Mouse (Mus musculus): ENCODE data around the gene Gtf3c5. TPM values are rescaled to one million over a fixed set of nuclear protein-coding genes. Genes with fewer than 3 reads are reported as not detected.

Gtf3c5 gene
- polyA plus RNA-seq, 1 experiment from 2014 or later, result 49.2 TPM

GRCm38 (mm10) chr2:28536166-28536565, 47.4 kb downstream of the Gtf3c5 start:
- Histone ChIP-seq H3K4me2 (0 out of 2 replicates have a peak overlapping the region, but pooled peaks have one; percentile 79), H3K4me3 (no peak overlapping the region), H3K9me3 (no peaks in the 10 kb centered on the region), H3K36me3 (replicated peaks) (no peaks in the 10 kb centered on the region), H3K4me1 (peaks cover 94% of the 10 kb centered on the region), H3K27ac (peak overlapping the region; percentile 79), H3K9ac (no peak overlapping the region), H3K27me3 (replicated peaks) (no peaks in the 10 kb centered on the region)
- ATAC-seq (replicated peaks), result no peak
- 83% methylated on average over 4 of the region's 4 CpGs for WGBS

- no peaks in the 10 kb centered on the region for H3K9me3 ChIP-seq
- ATAC-seq (replicated peaks), result no peak
- peak overlapping the region; percentile 79 for H3K4me2 ChIP-seq
- no peaks in the 10 kb centered on the region for H3K36me3 ChIP-seq (replicated peaks)
- H3K27ac ChIP-seq, result peak overlapping the region; percentile 79
- H3K4me3 ChIP-seq, result no peak overlapping the region
- H3K27me3 ChIP-seq (replicated peaks), result no peaks in the 10 kb centered on the region
- H3K4me1 ChIP-seq, result peaks cover 98% of the 10 kb centered on the region
- WGBS, result 39% methylated on average over 7 of the region's 7 CpGs
- no peak overlapping the region for H3K9ac ChIP-seq
These were observed 47.9 kb downstream of the Gtf3c5 start for GRCm38 (mm10) chr2:28535650-28536049.

- Histone ChIP-seq H3K27ac (peak overlapping the region; percentile 79), H3K27me3 (replicated peaks) (no peaks in the 10 kb centered on the region), H3K9me3 (no peaks in the 10 kb centered on the region), H3K4me3 (no peak overlapping the region), H3K36me3 (replicated peaks) (no peaks in the 10 kb centered on the region), H3K4me1 (peaks cover 98% of the 10 kb centered on the region), H3K9ac (no peak overlapping the region), H3K4me2 (peak overlapping the region; percentile 79)
- 29% methylated on average over 4 of the region's 4 CpGs for WGBS
- ATAC-seq (replicated peaks), result no peak
These were observed 48.3 kb downstream of the Gtf3c5 start for GRCm38 (mm10) chr2:28535263-28535540.

- H3K4me1 ChIP-seq, result peaks cover 98% of the 10 kb centered on the region
- H3K9ac ChIP-seq, result peak overlapping the region; percentile 54
- no peaks in the 10 kb centered on the region for H3K9me3 ChIP-seq
- H3K4me2 ChIP-seq, result peak overlapping the region; percentile 79
- ATAC-seq (replicated peaks), result no peak
- H3K4me3 ChIP-seq, result peak overlapping the region; percentile 49
- peak overlapping the region; percentile 79 for H3K27ac ChIP-seq
- H3K27me3 ChIP-seq (replicated peaks), result no peaks in the 10 kb centered on the region
- no peaks in the 10 kb centered on the region for H3K36me3 ChIP-seq (replicated peaks)
- WGBS, result 20% methylated on average over 11 of the region's 11 CpGs
These were observed 48.9 kb downstream of the Gtf3c5 start for GRCm38 (mm10) chr2:28534436-28535262.

GRCm38 (mm10) chr2:28533901-28534435, 49.6 kb downstream of the Gtf3c5 start:
- WGBS, result 45% methylated on average over 7 of the region's 7 CpGs

GRCm38 (mm10) chr2:28532938-28533771, 50.4 kb downstream of the Gtf3c5 start:
- H3K4me1 ChIP-seq, result peaks cover 98% of the 10 kb centered on the region

More at GRCm38 (mm10) chr2:28533901-28534435, 49.6 kb downstream of the Gtf3c5 start:
- Histone ChIP-seq H3K4me2 (peak overlapping the region; percentile 79), H3K4me1 (peaks cover 98% of the 10 kb centered on the region), H3K9ac (peak overlapping the region; percentile 54), H3K36me3 (replicated peaks) (no peaks in the 10 kb centered on the region), H3K9me3 (no peaks in the 10 kb centered on the region), H3K27ac (peak overlapping the region; percentile 79), H3K27me3 (replicated peaks) (no peaks in the 10 kb centered on the region), H3K4me3 (peak overlapping the region; percentile 49)
- no peak for ATAC-seq (replicated peaks)

GRCm38 (mm10) chr2:28530311-28530710, 53.2 kb downstream of the Gtf3c5 start:
- 56% methylated on average over 7 of the region's 7 CpGs for WGBS

More at GRCm38 (mm10) chr2:28532938-28533771, 50.4 kb downstream of the Gtf3c5 start:
- Histone ChIP-seq H3K4me3 (peak overlapping the region; percentile 49), H3K27me3 (replicated peaks) (no peaks in the 10 kb centered on the region), H3K36me3 (replicated peaks) (no peaks in the 10 kb centered on the region), H3K27ac (peak overlapping the region; percentile 79), H3K9me3 (no peaks in the 10 kb centered on the region), H3K4me2 (peak overlapping the region; percentile 79), H3K9ac (peak overlapping the region; percentile 54)
- ATAC-seq (replicated peaks), result peak; percentile 91
- 2% methylated on average over 49 of the region's 49 CpGs for WGBS

GRCm38 (mm10) chr2:28529856-28530255, 53.7 kb downstream of the Gtf3c5 start:
- 66% methylated on average over 4 of the region's 4 CpGs for WGBS
- Histone ChIP-seq H3K36me3 (replicated peaks) (no peaks in the 10 kb centered on the region), H3K4me1 (peaks cover 96% of the 10 kb centered on the region), H3K27me3 (replicated peaks) (no peaks in the 10 kb centered on the region), H3K4me2 (no peak overlapping the region), H3K27ac (0 out of 2 replicates have a peak overlapping the region, but pooled peaks have one; percentile 3), H3K9me3 (no peaks in the 10 kb centered on the region), H3K9ac (no peak overlapping the region), H3K4me3 (no peak overlapping the region)
- ATAC-seq (replicated peaks), result no peak

More at GRCm38 (mm10) chr2:28530311-28530710, 53.2 kb downstream of the Gtf3c5 start:
- Histone ChIP-seq H3K9ac (no peak overlapping the region), H3K4me2 (no peak overlapping the region), H3K27ac (no peak overlapping the region), H3K36me3 (replicated peaks) (no peaks in the 10 kb centered on the region), H3K4me3 (no peak overlapping the region), H3K27me3 (replicated peaks) (no peaks in the 10 kb centered on the region), H3K4me1 (peaks cover 96% of the 10 kb centered on the region), H3K9me3 (no peaks in the 10 kb centered on the region)
- ATAC-seq (replicated peaks), result no peak

- peaks cover 94% of the 10 kb centered on the region for H3K4me1 ChIP-seq
- no peak for ATAC-seq (replicated peaks)
- no peak overlapping the region for H3K4me3 ChIP-seq
- no peak overlapping the region for H3K27ac ChIP-seq
- no peak overlapping the region for H3K4me2 ChIP-seq
- no peaks in the 10 kb centered on the region for H3K36me3 ChIP-seq (replicated peaks)
- no peaks in the 10 kb centered on the region for H3K9me3 ChIP-seq
- H3K27me3 ChIP-seq (replicated peaks), result no peaks in the 10 kb centered on the region
- H3K9ac ChIP-seq, result no peak overlapping the region
- WGBS, result 81% methylated on average over 7 of the region's 7 CpGs
These were observed 55.2 kb downstream of the Gtf3c5 start for GRCm38 (mm10) chr2:28528354-28528730.

- no peak overlapping the region for H3K27ac ChIP-seq
- no peak overlapping the region for H3K4me3 ChIP-seq
- no peak overlapping the region for H3K9ac ChIP-seq
- H3K9me3 ChIP-seq, result no peaks in the 10 kb centered on the region
- no peaks in the 10 kb centered on the region for H3K36me3 ChIP-seq (replicated peaks)
- no peak overlapping the region for H3K4me2 ChIP-seq
- WGBS, result 84% methylated on average over 20 of the region's 20 CpGs
- no peaks in the 10 kb centered on the region for H3K27me3 ChIP-seq (replicated peaks)
- peaks cover 90% of the 10 kb centered on the region for H3K4me1 ChIP-seq
- ATAC-seq (replicated peaks), result no peak
These were observed 55.9 kb downstream of the Gtf3c5 start for GRCm38 (mm10) chr2:28527436-28528353.
